Mouse (Mus musculus) urinary bladder, postnatal 25 days (tissue): Measurements from ENCODE around the gene Dmrt1.
A peak's percentile ranks its signal among the peaks of the same experiment; 100 is the strongest.

Experiments
- DNase-seq: peaks from one replicate; pipeline ENCODE4 v3.0.0; 2022; ENCODE audit warnings: low spot score

The Dmrt1 gene

GRCm38 (mm10) chr19:25622291-25623251 lies 117.2 kb downstream of the Dmrt1 start:
- DNase-seq, result peak; percentile 71

DNA sequence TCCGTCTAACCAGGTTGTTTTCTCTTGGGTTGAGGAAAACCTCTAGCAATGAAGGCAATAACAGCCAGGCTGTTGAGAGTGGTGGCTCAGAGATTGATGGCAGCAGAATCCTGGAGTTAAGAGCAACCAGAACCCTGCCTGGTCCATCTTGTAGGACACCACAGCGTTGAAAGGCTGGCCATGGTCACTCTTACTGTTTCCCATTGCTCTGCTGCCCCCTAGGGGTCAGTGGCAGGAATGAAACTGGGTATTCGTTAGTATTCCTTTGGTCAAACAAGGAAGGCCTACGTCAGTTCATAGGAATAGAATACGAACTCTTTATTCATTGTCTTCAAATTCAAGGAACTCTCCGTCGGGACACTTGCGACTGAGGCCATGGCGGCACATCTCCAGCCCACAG lies 123.1 kb downstream of the Dmrt1 start:
- peak; percentile 73 for DNase-seq

DNA sequence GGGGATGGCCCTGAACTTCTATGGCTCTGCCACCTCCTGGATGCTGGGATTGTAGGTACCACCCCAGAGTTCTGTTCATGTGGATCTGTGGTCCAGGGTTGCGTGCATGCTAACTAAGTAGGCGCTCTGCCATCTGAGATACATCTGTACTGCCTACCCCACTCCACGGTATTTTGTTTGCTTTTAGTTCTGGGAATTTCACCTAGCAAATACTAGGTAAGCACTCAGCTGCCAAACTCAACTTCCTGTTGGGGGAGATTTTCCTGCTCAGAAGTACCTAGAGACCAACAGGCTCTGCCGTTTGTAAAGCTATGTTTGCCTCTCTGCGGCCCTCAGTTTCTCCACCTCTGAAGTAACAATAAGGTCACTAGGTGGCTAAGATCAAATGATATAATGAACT lies 129.7 kb downstream of the Dmrt1 start:
- DNase-seq, result no peak

- peak; percentile 57 for DNase-seq
Measured at GRCm38 (mm10) chr19:25635622-25636244, 130.3 kb downstream of the Dmrt1 start.

GRCm38 (mm10) chr19:25638766-25639361 lies 133.4 kb downstream of the Dmrt1 start:
- no peak for DNase-seq

DNA sequence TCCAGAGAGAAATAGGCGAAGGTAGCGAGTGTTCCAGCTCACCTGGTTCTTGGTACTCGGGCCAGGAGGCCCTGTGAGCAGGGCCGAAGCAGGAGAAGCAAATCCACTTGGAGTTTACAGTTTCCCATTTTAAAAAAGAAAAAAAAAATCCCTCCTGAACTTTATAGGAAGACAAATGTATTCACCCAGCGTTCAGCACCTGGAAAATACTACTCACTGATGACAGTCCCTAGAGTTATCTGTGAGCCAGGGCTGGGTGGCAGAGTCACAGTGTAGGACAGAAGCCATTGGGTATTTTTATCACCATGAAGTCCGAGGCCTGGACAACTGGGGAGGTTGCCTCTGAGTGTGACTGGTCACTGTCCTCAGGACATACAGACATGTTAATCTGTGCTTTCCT lies 136.4 kb downstream of the Dmrt1 start:
- DNase-seq, result no peak

DNA sequence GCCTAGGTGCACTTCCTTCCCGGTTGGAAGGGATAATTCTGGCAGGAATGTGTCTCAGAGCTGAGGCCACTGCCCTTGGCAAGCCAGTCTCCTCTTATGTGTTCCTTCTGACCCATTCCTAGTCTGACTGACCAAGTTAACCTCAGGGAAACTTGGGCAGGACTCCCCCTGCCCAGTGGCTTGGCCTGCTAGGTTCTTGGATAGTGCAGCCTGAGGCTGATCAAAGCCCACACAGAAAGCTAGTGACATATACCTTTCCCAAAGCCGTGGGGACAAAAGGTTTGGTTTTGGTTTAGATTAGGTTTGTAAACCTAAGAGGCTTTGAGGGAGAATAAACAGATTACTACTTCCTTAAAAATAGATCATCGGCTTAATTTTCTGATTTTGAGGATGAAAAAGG lies 141.7 kb downstream of the Dmrt1 start:
- no peak for DNase-seq

DNA sequence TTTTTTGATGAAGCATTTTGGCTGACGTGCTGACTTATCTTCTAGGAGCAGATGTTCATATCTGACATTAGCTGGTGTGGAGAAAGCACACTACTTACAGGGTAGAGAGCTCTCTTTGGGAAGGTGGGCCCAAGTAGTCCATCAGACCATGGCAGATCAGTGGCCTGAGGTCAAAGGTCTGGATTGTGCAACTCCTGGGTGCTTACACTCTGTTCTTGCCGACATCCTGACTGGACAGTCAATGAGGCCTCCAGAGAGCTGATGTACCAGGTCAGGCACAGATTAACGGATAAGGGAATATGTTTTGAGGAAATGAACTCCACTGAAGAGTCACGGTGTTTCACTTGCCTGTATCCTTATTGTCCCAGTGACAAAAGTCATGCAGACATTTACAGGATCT lies 143.3 kb downstream of the Dmrt1 start:
- no peak for DNase-seq

DNA sequence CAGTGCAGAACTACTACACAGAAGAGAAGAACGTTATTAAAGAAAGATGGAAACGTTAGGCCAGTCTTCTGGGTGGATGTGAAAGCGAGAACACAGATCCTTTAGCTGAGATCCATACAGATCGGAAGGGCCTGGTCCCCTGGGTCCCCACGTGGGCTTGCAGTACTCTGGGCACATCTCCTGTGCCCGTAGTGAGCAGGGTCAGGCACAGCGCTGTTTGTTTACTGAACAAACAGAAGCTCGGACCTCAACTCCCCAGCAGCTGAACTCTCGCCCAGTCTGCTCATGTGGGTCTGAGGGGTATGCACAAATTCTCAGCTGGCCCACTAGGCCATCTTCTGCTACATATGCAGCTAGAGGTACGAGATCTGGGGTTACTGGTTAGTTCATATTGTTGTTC lies 145.1 kb downstream of the Dmrt1 start:
- no peak for DNase-seq

GRCm38 (mm10) chr19:25652560-25652959 lies 147.1 kb downstream of the Dmrt1 start:
- DNase-seq, result no peak
